Mouse (Mus musculus) liver, postnatal 0 days (tissue): ENCODE results near the gene Gm7075. TPM values are rescaled to one million over a fixed set of nuclear protein-coding genes. Genes with fewer than 3 reads are reported as not detected.
"Not testable (repeated sequence)": the region's sequence is repeated elsewhere in the genome, so short reads cannot be mapped to it uniquely, and the experiment has no call there.

Experiments
- ATAC-seq: fragments of 200-750 bp; cut with Nextera tagmentation; 2 replicates; pipeline ENCODE4 v1.8.0; 2017; ENCODE audit warnings: mild to moderate bottlenecking, moderate library complexity
- DNase-seq: peaks from one replicate; pipeline ENCODE4 v3.0.0-alpha.2; 2016
- H3K27ac ChIP-seq: fragments of 300-500 bp; sonication (generic); 2 replicates; pipeline ENCODE4 v1.5.1; 2014; ENCODE audit warnings: antibody characterized with exemption, moderate library complexity, mild to moderate bottlenecking, low read depth
- H3K27me3 ChIP-seq: fragments of 300-500 bp; sonication (generic); 2 replicates; pipeline ENCODE4 v1.6.1; 2014; ENCODE audit warnings: low read length, control low read depth, mixed read lengths; ENCODE audit not compliant: insufficient read depth
- H3K36me3 ChIP-seq: fragments of 300-500 bp; sonication (generic); replicated peaks from 2 replicates; pipeline ENCODE4 v1.6.1; 2014; ENCODE audit warnings: mild to moderate bottlenecking, control low read depth, low read length, moderate library complexity, mixed read lengths; ENCODE audit not compliant: insufficient read depth
- H3K4me1 ChIP-seq: fragments of 300-500 bp; sonication (generic); 2 replicates; pipeline ENCODE4 v1.6.1; 2014; ENCODE audit warnings: antibody characterized with exemption, mild to moderate bottlenecking, control low read depth; ENCODE audit not compliant: insufficient read depth
- H3K4me2 ChIP-seq: fragments of 300-500 bp; sonication (generic); 2 replicates; pipeline ENCODE4 v1.6.1; 2014; ENCODE audit warnings: low read depth, mild to moderate bottlenecking, low read length, moderate library complexity, mixed read lengths
- H3K4me3 ChIP-seq: fragments of 300-500 bp; sonication (generic); 2 replicates; pipeline ENCODE4 v1.5.1; 2014; ENCODE audit warnings: low read depth, low read length
- H3K9ac ChIP-seq: fragments of 300-500 bp; sonication (generic); replicated peaks from 2 replicates; pipeline ENCODE4 v1.6.1; 2014; ENCODE audit warnings: mild to moderate bottlenecking, moderate library complexity
- H3K9me3 ChIP-seq: fragments of 300-500 bp; sonication (generic); 2 replicates; pipeline ENCODE4 v1.6.1; 2016; ENCODE audit warnings: mild to moderate bottlenecking, control low read depth, low read length, mixed read lengths
- CTCF ChIP-seq: sonication (generic); IDR thresholded peaks from 2 replicates; pipeline ENCODE4 v1.5.1; 2016; ENCODE audit warnings: antibody characterized with exemption, low read depth
- EP300 ChIP-seq: IDR thresholded peaks from 2 replicates; pipeline ENCODE4 v1.6.1; 2016; ENCODE audit warnings: antibody characterized with exemption, low read depth, mild to moderate bottlenecking
- WGBS: fragments of 180-500 bp; shearing (Covaris S2); extraction: QIAGEN DNeasy Blood & Tissue Kit; methylation state at CpG from one replicate; pipeline ENCODE4 v1.1.7; 2014; ENCODE audit not compliant: insufficient replicate concordance; 5-methylcytosine and 5-hydroxymethylcytosine counted together
- polyA plus RNA-seq: library from polyadenylated mRNA; unstranded; fragments of >200 nt; fragmentation: Nextera tagmentation; extraction: Ambion mirVana; gene quantifications from 2 replicates; pipeline ENCODE4 v1.2.1, GENCODE M21; 2015

The Gm7075 gene
- polyA plus RNA-seq, 1 experiment from 2014 or later, result not detected

DNA sequence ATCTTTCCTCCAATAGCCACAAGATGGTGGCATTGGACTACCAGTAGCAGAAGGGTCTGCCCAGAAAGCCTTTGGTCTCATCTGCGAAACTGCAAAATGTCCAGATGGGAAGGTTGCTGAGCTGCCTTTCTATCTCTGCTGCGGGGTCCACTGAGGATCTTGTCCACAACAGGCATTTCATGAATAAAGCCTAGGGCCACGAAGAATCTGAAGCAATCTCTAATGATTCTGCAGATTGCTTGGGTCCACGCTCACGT, 1.1 kb upstream of the Gm7075 start:
- Histone ChIP-seq H3K9ac (no peak overlapping the region), H3K4me1 (peaks cover 3% of the 10 kb centered on the region; the same call in 1 of the 2 replicates), H3K4me2 (no peak overlapping the region), H3K27me3 (no peaks in the 10 kb centered on the region), H3K36me3 (no peaks in the 10 kb centered on the region), H3K9me3 (no peaks in the 10 kb centered on the region), H3K27ac (no peak overlapping the region), H3K4me3 (no peak overlapping the region)
- ATAC-seq (no peak), DNase-seq (no peak)
- TF ChIP-seq EP300 (no peak), CTCF (no peak)
- WGBS, result 79% methylated on average over 5 of the region's 5 CpGs

DNA sequence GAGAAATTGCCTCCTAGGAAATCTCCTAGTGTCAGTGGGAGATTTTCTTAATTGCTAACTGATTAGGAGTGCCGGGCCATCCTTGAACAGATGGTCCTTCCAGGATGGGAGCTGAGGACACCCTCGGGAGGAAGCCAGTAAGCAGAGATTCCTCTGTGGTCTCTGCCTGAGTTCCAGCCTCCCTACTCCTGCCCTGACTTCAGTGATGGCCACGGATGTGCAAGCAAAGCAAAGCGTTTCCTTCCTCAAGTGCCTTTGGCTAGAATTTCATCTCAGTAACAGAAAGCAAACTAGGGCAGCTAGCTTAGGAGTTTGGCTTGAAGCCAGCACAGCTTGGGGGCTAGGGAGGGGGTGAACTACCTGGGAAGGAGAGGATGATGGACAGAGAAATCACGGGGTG, 4.5 kb downstream of the Gm7075 start:
- no peaks in the 10 kb centered on the region for H3K36me3 ChIP-seq
- H3K4me3 ChIP-seq, result no peak overlapping the region
- ATAC-seq (no peak), DNase-seq (no peak)
- peaks cover 11% of the 10 kb centered on the region for H3K4me1 ChIP-seq
- no peaks in the 10 kb centered on the region for H3K9me3 ChIP-seq
- H3K27ac ChIP-seq, result no peak overlapping the region
- H3K9ac ChIP-seq, result no peak overlapping the region
- no peak overlapping the region for H3K4me2 ChIP-seq
- H3K27me3 ChIP-seq, result no peaks in the 10 kb centered on the region
- TF ChIP-seq EP300 (no peak), CTCF (no peak)
- 42% methylated on average over 5 of the region's 5 CpGs for WGBS

DNA sequence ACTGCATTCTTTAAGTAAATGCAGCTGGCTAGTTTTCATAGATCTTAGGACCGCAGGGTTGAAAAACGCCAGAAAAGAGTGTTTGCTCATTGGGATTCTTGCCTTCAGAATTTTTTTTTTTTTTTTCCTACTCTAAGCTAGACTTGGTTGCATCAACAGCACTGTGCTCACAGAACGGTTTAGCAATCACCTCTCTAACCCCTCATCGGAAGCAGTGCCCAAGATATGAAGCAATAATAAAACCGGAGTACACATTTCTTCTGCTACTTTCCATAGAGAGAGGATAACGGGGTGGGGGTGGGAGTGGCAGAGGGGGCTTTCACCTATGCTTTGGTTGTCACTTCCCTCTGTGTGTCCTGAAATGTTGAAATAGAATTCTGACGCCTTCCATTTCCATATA, 5.7 kb downstream of the Gm7075 start:
- no peaks in the 10 kb centered on the region for H3K9me3 ChIP-seq
- H3K4me3 ChIP-seq, result 0 out of 2 replicates have a peak overlapping the region, but pooled peaks have one; percentile 8
- H3K4me1 ChIP-seq, result peaks cover 14% of the 10 kb centered on the region
- 34% methylated on average over 7 of the region's 7 CpGs for WGBS
- peak overlapping the region; percentile 51 for H3K4me2 ChIP-seq
- TF ChIP-seq CTCF, result no peak
- no peak for TF ChIP-seq EP300
- H3K9ac ChIP-seq, result no peak overlapping the region
- H3K36me3 ChIP-seq, result no peaks in the 10 kb centered on the region
- H3K27me3 ChIP-seq, result no peaks in the 10 kb centered on the region
- no peak for DNase-seq
- peak; percentile 72 for ATAC-seq
- H3K27ac ChIP-seq, result 0 out of 2 replicates have a peak overlapping the region, but pooled peaks have one; percentile 22

DNA sequence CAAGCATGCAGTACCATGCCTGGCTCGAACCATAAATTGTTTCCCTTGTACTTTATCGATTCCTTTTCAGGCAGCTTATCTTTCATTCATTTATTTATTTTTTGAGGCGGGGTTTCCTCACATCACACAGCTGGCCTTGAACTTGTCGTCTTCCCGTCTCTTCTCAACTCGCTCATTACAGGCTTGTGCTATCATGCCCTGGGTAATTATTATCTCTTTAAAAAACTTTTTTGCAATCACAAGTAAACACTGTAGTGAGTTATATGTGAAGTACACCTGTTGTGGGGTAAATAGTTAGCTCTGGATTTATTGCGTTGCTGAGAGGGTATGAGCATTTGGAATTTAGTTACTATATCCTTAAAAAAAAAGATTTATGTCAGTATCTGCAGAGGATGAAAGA, 6.3 kb downstream of the Gm7075 start:
- TF ChIP-seq EP300 (no peak), CTCF (no peak)
- Histone ChIP-seq H3K27ac (no peak overlapping the region), H3K27me3 (no peaks in the 10 kb centered on the region), H3K9ac (no peak overlapping the region), H3K36me3 (no peaks in the 10 kb centered on the region), H3K4me1 (peaks cover 14% of the 10 kb centered on the region), H3K4me3 (no peak overlapping the region), H3K9me3 (no peaks in the 10 kb centered on the region), H3K4me2 (peak overlapping the region; percentile 51; the same call in 1 of the 2 replicates)
- WGBS, result 47% methylated on average over 7 of the region's 7 CpGs
- ATAC-seq (peak; percentile 54), DNase-seq (no peak)

DNA sequence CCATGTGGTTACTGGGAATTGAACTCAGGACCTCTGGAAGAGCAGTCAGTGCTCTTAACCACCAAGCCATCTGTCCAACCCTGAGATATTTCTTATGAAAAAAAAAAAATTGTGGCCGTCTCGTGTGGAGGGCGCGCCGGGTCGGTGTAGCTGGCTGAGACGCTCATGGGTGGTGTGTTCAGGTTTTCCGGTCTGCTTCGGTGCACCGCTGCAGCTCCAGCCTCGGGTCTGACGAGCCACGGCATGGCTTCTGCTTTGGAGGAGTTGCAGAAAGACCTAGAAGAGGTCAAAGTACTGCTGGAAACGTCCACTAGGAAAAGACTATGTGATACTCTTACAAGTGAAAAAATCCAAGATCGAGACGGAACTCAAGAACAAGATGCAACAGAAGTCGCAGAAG, 8.8 kb downstream of the Gm7075 start:
- DNase-seq, result no peak
- peaks cover 17% of the 10 kb centered on the region for H3K4me1 ChIP-seq
- 79% methylated on average over 17 of the region's 17 CpGs for WGBS
- H3K27ac ChIP-seq, result no peak overlapping the region
- H3K4me2 ChIP-seq, result no peak overlapping the region
- H3K9me3 ChIP-seq, result no peaks in the 10 kb centered on the region
- H3K4me3 ChIP-seq, result no peak overlapping the region
- H3K27me3 ChIP-seq, result no peaks in the 10 kb centered on the region
- no peak for TF ChIP-seq CTCF
- no peak for TF ChIP-seq EP300
- ATAC-seq, result no peak
- no peak overlapping the region for H3K9ac ChIP-seq
- H3K36me3 ChIP-seq, result no peaks in the 10 kb centered on the region

DNA sequence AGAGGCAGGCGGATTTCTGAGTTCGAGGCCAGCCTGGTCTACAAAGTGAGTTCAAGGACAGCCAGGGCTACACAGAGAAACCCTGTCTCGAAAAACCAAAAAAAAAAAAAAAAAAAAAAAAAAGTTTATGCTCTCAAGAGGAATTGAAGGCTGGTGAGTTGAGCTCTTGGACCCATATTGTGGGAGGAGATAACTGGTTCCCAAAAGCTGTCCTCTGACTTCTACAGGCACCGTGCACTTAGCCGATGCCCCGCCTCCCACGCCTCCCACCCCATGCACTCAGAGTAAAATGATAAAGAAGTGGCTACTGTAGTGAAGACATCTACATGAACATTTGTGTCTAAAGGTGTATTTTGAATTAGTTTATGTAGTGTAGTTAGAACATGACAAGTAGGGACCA, 9.9 kb downstream of the Gm7075 start:
- not testable (repeated sequence) for DNase-seq, ATAC-seq, H3K27ac ChIP-seq, H3K4me2 ChIP-seq, H3K27me3 ChIP-seq, H3K9me3 ChIP-seq, H3K9ac ChIP-seq, H3K4me3 ChIP-seq, H3K36me3 ChIP-seq
- 68% methylated on average over 5 of the region's 7 CpGs for WGBS
- H3K4me1 ChIP-seq, result peaks cover 13% of the 10 kb centered on the region
